Mouse (Mus musculus) spleen, adult 2 months (tissue): ENCODE data around the gene Efcab9. TPM values are rescaled to one million over a fixed set of nuclear protein-coding genes. Genes with fewer than 3 reads are reported as not detected.

Experiments used
- DNase-seq, 2 experiments: peaks; one replicate each; pipeline versions ENCODE4 v3.0.0 to v3.0.0-alpha.2; 2012 to 2021; ENCODE audit warnings: low spot score in 2 of 2, low read depth in 1 of 2
- H3K27ac ChIP-seq: fragments of 200-500 bp; 2 replicates; pipeline ENCODE4 v1.5.1; 2012; ENCODE audit warnings: low read length, inconsistent platforms; ENCODE audit not compliant: insufficient read depth
- H3K27me3 ChIP-seq: fragments of 200-500 bp; 2 replicates; pipeline ENCODE4 v1.6.1; 2012; ENCODE audit warnings: mild to moderate bottlenecking, moderate library complexity, low read length, inconsistent platforms; ENCODE audit not compliant: control insufficient read depth, insufficient read depth
- H3K36me3 ChIP-seq: fragments of 200-500 bp; 2 replicates; pipeline ENCODE4 v1.6.1; 2012; ENCODE audit warnings: mild to moderate bottlenecking, low read length, inconsistent platforms; ENCODE audit not compliant: control insufficient read depth, insufficient read depth
- H3K4me1 ChIP-seq: fragments of 200-500 bp; 2 replicates; pipeline ENCODE4 v1.6.1; 2011; ENCODE audit warnings: inconsistent platforms; ENCODE audit not compliant: control insufficient read depth, insufficient read depth, insufficient read length
- H3K4me3 ChIP-seq: fragments of 200-500 bp; 2 replicates; pipeline ENCODE4 v1.5.1; 2011; ENCODE audit warnings: mild to moderate bottlenecking, inconsistent platforms; ENCODE audit not compliant: insufficient read depth, insufficient read length; ENCODE audit errors: extremely low read depth
- CTCF ChIP-seq: fragments of 200-500 bp; IDR thresholded peaks from 2 replicates; pipeline ENCODE4 v1.5.1; 2011; ENCODE audit warnings: mild to moderate bottlenecking, inconsistent platforms; ENCODE audit not compliant: insufficient read depth, insufficient read length, insufficient replicate concordance; ENCODE audit errors: extremely low read depth
- POLR2A ChIP-seq: fragments of 200-500 bp; IDR thresholded peaks from 2 replicates; pipeline ENCODE4 v1.6.1; 2011; ENCODE audit warnings: low read depth, low read length, inconsistent platforms
- WGBS: fragments of 180-500 bp; shearing (Covaris S2); methylation state at CpG from one replicate; pipeline ENCODE4 v1.1.7; 2018; 5-methylcytosine and 5-hydroxymethylcytosine counted together
- polyA plus RNA-seq: library from polyadenylated mRNA; depleted of rRNA; stranded (reverse); fragments of >200 nt; gene quantifications from 2 replicates; pipeline ENCODE4 v1.2.3, GENCODE M21; 2012

Gene Efcab9
- polyA plus RNA-seq, 1 experiment, result 0.16 TPM

- no peak for DNase-seq
- Histone ChIP-seq H3K4me1 (peaks cover 75% of the 10 kb centered on the region), H3K4me3 (no peak overlapping the region), H3K36me3 (peaks cover 5% of the 10 kb centered on the region), H3K27me3 (no peaks in the 10 kb centered on the region), H3K27ac (peak overlapping the region; percentile 82)
- WGBS, result 30% methylated on average over 4 of the region's 4 CpGs
- TF ChIP-seq POLR2A (no peak), CTCF (no peak)
Observed at GRCm38 (mm10) chr11:32564629-32565028, 32.7 kb upstream of the Efcab9 start.

GRCm38 (mm10) chr11:32563660-32564059 is 31.8 kb upstream of the Efcab9 start:
- peak in 1 of 2 experiments; percentile 52 for DNase-seq
- WGBS, result 46% methylated on average over 3 of the region's 3 CpGs
- Histone ChIP-seq H3K27ac (peak overlapping the region; percentile 82), H3K4me3 (no peak overlapping the region), H3K4me1 (peaks cover 75% of the 10 kb centered on the region), H3K36me3 (peaks cover 5% of the 10 kb centered on the region), H3K27me3 (no peaks in the 10 kb centered on the region)
- TF ChIP-seq POLR2A (no peak), CTCF (no peak)

- H3K27ac ChIP-seq, result 0 out of 2 replicates have a peak overlapping the region, but pooled peaks have one; percentile 37
- H3K27me3 ChIP-seq, result no peaks in the 10 kb centered on the region
- H3K4me3 ChIP-seq, result no peak overlapping the region
- H3K36me3 ChIP-seq, result peaks cover 5% of the 10 kb centered on the region
- TF ChIP-seq POLR2A (no peak), CTCF (no peak)
- no peak for DNase-seq
- 50% methylated on average over 5 of the region's 5 CpGs for WGBS
- peaks cover 75% of the 10 kb centered on the region for H3K4me1 ChIP-seq
Observed at GRCm38 (mm10) chr11:32562706-32563105, 30.8 kb upstream of the Efcab9 start.

GRCm38 (mm10) chr11:32561465-32562355 is 29.8 kb upstream of the Efcab9 start:
- Histone ChIP-seq H3K27me3 (no peaks in the 10 kb centered on the region), H3K36me3 (peaks cover 10% of the 10 kb centered on the region), H3K27ac (peak overlapping the region; percentile 36), H3K4me3 (no peak overlapping the region), H3K4me1 (peaks cover 71% of the 10 kb centered on the region)
- 31% methylated on average over 10 of the region's 10 CpGs for WGBS
- no peak for TF ChIP-seq POLR2A
- no peak for TF ChIP-seq CTCF
- DNase-seq, result no peak

GRCm38 (mm10) chr11:32560015-32560770 is 28.3 kb upstream of the Efcab9 start:
- no peak for DNase-seq
- WGBS, result 86% methylated on average over 12 of the region's 12 CpGs
- Histone ChIP-seq H3K4me1 (peaks cover 68% of the 10 kb centered on the region), H3K27ac (peak overlapping the region; percentile 18; the same call in 1 of the 2 replicates), H3K36me3 (peaks cover 17% of the 10 kb centered on the region), H3K27me3 (no peaks in the 10 kb centered on the region), H3K4me3 (no peak overlapping the region)
- TF ChIP-seq CTCF, result no peak
- no peak for TF ChIP-seq POLR2A

GRCm38 (mm10) chr11:32558677-32559076 is 26.8 kb upstream of the Efcab9 start:
- WGBS, result 12% methylated on average over 8 of the region's 8 CpGs
- H3K27me3 ChIP-seq, result no peaks in the 10 kb centered on the region
- peaks cover 17% of the 10 kb centered on the region for H3K36me3 ChIP-seq
- peak in 1 of 2 experiments; percentile 69 for DNase-seq
- peaks cover 67% of the 10 kb centered on the region for H3K4me1 ChIP-seq
- no peak overlapping the region for H3K4me3 ChIP-seq
- TF ChIP-seq POLR2A (no peak), CTCF (no peak)
- H3K27ac ChIP-seq, result peak overlapping the region; percentile 68
